Mouse (Mus musculus) central nervous system, embryonic 14 days (tissue): ENCODE measurements around the gene Gp9. TPM values are rescaled to one million over a fixed set of nuclear protein-coding genes. Genes with fewer than 3 reads are reported as not detected.

Source experiments
- polyA plus RNA-seq: library from polyadenylated mRNA; depleted of rRNA; stranded (reverse); fragments of >200 nt; gene quantifications from 2 replicates; pipeline ENCODE4 v1.2.3, GENCODE M21; 2012; rRNA removed

The Gp9 gene
- polyA plus RNA-seq = 1.1 and 1.2 TPM in 2 replicates

GRCm38 (mm10) chr6:87777842-87778241, at the start of gene Gp9:
TSS of gene Gp9 (plus strand) at chr6:87778072.

GRCm38 (mm10) chr6:87730591-87731462, 47.0 kb upstream of the Gp9 start, which contains the start of gene Efcc1:
TSS of gene Efcc1 (plus strand) at chr6:87730869.

GRCm38 (mm10) chr6:87811675-87812338, 33.9 kb downstream of the Gp9 start, which contains the start of gene Rab43:
TSS of gene Rab43 (minus strand) at chr6:87812164.

Other genes starting within 250 kb of the Gp9 start
- 1.2 and 2.0 TPM in 2 replicates for gene Arhgap25, start 244.8 kb upstream of the Gp9 start, polyA plus RNA-seq
- gene Prokr1, start 187.3 kb upstream of the Gp9 start, polyA plus RNA-seq = 2.3 and 3.5 TPM in 2 replicates
- gene Aplf, start 105.9 kb upstream of the Gp9 start, polyA plus RNA-seq = 8.8 and 9.8 TPM in 2 replicates
- gene Efcc1, start 47.2 kb upstream of the Gp9 start, polyA plus RNA-seq = 3.0 and 3.7 TPM in 2 replicates
- gene Rab43, start 34.1 kb downstream of the Gp9 start, polyA plus RNA-seq = 7.1 and 12.3 TPM in 2 replicates
- gene Gm45140, start 57.7 kb downstream of the Gp9 start, polyA plus RNA-seq = 7.1 and 10.8 TPM in 2 replicates
- 48.4 and 49.3 TPM in 2 replicates for gene Isy1, start 60.7 kb downstream of the Gp9 start, polyA plus RNA-seq
- gene Cnbp, start 73.0 kb downstream of the Gp9 start, polyA plus RNA-seq = 291 and 297 TPM in 2 replicates
- 114 and 129 TPM in 2 replicates for gene Copg1, start 109.7 kb downstream of the Gp9 start, polyA plus RNA-seq
- 36.9 and 38.3 TPM in 2 replicates for gene Hmces, start 135.9 kb downstream of the Gp9 start, polyA plus RNA-seq
- gene H1fx, start 203.6 kb downstream of the Gp9 start, polyA plus RNA-seq = 137 and 152 TPM in 2 replicates